In the genomic region with DNA sequence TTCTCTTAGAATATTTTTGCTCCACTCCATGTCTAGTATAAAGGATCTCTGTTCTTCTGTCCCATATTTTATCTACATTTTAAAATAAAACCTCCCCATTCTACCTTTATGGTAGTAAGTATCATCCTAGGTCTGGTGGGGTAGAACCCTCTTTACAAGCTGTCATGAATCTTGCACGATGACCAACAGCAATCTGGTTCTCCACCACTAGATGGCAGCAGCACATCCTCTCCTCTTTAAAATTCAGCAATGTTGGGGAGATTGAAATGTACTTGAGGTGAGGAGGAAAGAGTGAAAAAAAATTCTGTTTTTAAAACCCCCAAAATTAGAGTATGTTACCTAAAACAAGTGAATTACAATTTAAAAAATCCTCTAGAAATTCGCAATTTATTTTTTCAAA, we compare ENCODE assay signal across 8 mouse cellular contexts.
A peak's percentile ranks its signal among the peaks of the same experiment; 100 is the strongest.
DNase-seq lines count a peak whose midpoint lies in the region; ATAC-seq and TF ChIP-seq lines count a peak whose summit lies in the region.
"Had no signal": no experiment of that assay in that cellular context is flagged by ENCODE, and none has a peak within 500 bp of the region (broad histone marks: within the 10 kb centered on the region; RNA-seq: fewer than 3 reads in every experiment).

No protein-coding gene starts in this region.

- H3K4me3 ChIP-seq in embryonic fibroblast, embryonic 13.5 days (ENCODE audit: insufficient read depth, low read length), result no peak overlapping the region
- no peak overlapping the region for H3K4me3 ChIP-seq in liver, adult 2 months (ENCODE audit: insufficient read depth, low read depth, low read length)
- H3K4me3 ChIP-seq: neural tube, embryonic 12.5 days had no signal

- no peaks in the 10 kb centered on the region for H3K36me3 ChIP-seq in liver, adult 2 months (ENCODE audit: control insufficient read depth, insufficient read depth, low read length)
- H3K36me3 ChIP-seq: neural tube, embryonic 12.5 days had no signal

- TF ChIP-seq POLR2A in embryonic fibroblast, embryonic 13.5 days (IDR thresholded peaks at IDR 0.05; ENCODE audit: low read depth, low read length), result no peak
- TF ChIP-seq POLR2A in liver, adult 2 months (IDR thresholded peaks at IDR 0.05; ENCODE audit: extremely low read depth, insufficient read depth, low read length), result no peak

- TF ChIP-seq CTCF in embryonic fibroblast, embryonic 13.5 days (IDR thresholded peaks at IDR 0.05; ENCODE audit: borderline replicate concordance, insufficient read depth, low read length), result 0 out of 2 replicates have a peak, but pooled peaks have one; percentile 30
- peak; percentile 42 for TF ChIP-seq CTCF in liver, adult 2 months (IDR thresholded peaks at IDR 0.05; ENCODE audit: low read depth, low read length)

- no peak overlapping the region for H3K9ac ChIP-seq in liver, adult 2 months (ENCODE audit: low read depth, low read length)
- H3K9ac ChIP-seq: neural tube, embryonic 12.5 days had no signal

- no peaks in the 10 kb centered on the region for H3K27me3 ChIP-seq in liver, adult 2 months (ENCODE audit: control insufficient read depth, insufficient read depth, low read length)
- H3K27me3 ChIP-seq: neural tube, embryonic 12.5 days had no signal

- ATAC-seq in inflammation-experienced regulatory T-cells, adult 6 months, result peak; percentile 32

- H3K27ac ChIP-seq in embryonic fibroblast, embryonic 13.5 days (ENCODE audit: insufficient read depth, low read length), result no peak overlapping the region
- no peak overlapping the region for H3K27ac ChIP-seq in liver, adult 2 months (replicated peaks; ENCODE audit: insufficient read depth, low read depth, low read length)
- H3K27ac ChIP-seq: neural tube, embryonic 12.5 days had no signal

- H3K4me1 ChIP-seq in embryonic fibroblast, embryonic 13.5 days (ENCODE audit: control insufficient read depth, insufficient read depth, low read length), result no peaks in the 10 kb centered on the region
- H3K4me1 ChIP-seq in liver, adult 2 months (ENCODE audit: control insufficient read depth, insufficient read depth, low read length), result no peaks in the 10 kb centered on the region
- H3K4me1 ChIP-seq: neural tube, embryonic 12.5 days had no signal

- DNase-seq in thymus, postnatal 0 days (ENCODE audit: low spot score), result peak; percentile 11
- DNase-seq in thymus, adult 18-20 months, result no peak
- DNase-seq in brain, adult 2 months (ENCODE audit: low read depth, low spot score), result peak; percentile 76
- DNase-seq in liver, adult 2 months (ENCODE audit: extremely low read depth, low read depth, low spot score), result peak; percentile 35
- peak; percentile 67 for DNase-seq in right cerebral cortex, postnatal 14 days

- WGBS in liver, adult 2 months, result 12% methylated on average over 2 of the region's 2 CpGs

- H3K79me2 ChIP-seq in liver, adult 2 months (ENCODE audit: control insufficient read depth, insufficient read depth, low read length), result no peaks in the 10 kb centered on the region

Comparison
In these comparisons a context has a peak if more than half of its experiments do, and no peak if none do; other contexts are left out.
1. DNase-seq: peak in thymus, postnatal 0 days (single experiment), brain, adult 2 months (single experiment), liver, adult 2 months (single experiment) and right cerebral cortex, postnatal 14 days (single experiment); none in thymus, adult 18-20 months (0 of 2).